Mouse (Mus musculus): ENCODE measurements at regions not wholly inside any gene's neighbourhood (a gene's known extent, or its start where the extent isn't known, plus 50 kb on each side); places are given as distances from the start of the nearest gene placed in this dataset.
"Not testable (repeated sequence)": the region's sequence is repeated elsewhere in the genome, so short reads cannot be mapped to it uniquely, and the experiment has no call there.

- DNase-seq: no peak
Measured at GRCm38 (mm10) chr3:17452984-17453383, 495.2 kb upstream of the Cypt12 start.

- DNase-seq: no peak
Measured at GRCm38 (mm10) chr3:17460545-17460944, 487.7 kb upstream of the Cypt12 start.

- DNase-seq: no peak
Measured at GRCm38 (mm10) chr3:17461365-17461764, 486.8 kb upstream of the Cypt12 start.

GRCm38 (mm10) chr3:17473812-17474211, 474.4 kb upstream of the Cypt12 start:
- no peak for DNase-seq

- no peak for DNase-seq
Measured at GRCm38 (mm10) chr3:17489240-17490142, 458.7 kb upstream of the Cypt12 start.

GRCm38 (mm10) chr3:17490632-17491031, 457.6 kb upstream of the Cypt12 start:
- DNase-seq: no peak

GRCm38 (mm10) chr3:17498291-17498690, 449.9 kb upstream of the Cypt12 start:
- DNase-seq: no peak

GRCm38 (mm10) chr3:17501556-17501955, 446.7 kb upstream of the Cypt12 start:
- DNase-seq: no peak

GRCm38 (mm10) chr3:17541346-17541745, 406.9 kb upstream of the Cypt12 start:
- DNase-seq: no peak

- no peak for DNase-seq
Measured at GRCm38 (mm10) chr3:17547559-17548059, 400.6 kb upstream of the Cypt12 start.

- no peak for DNase-seq
Measured at GRCm38 (mm10) chr3:17582487-17582886, 365.7 kb upstream of the Cypt12 start.

- DNase-seq: no peak
Measured at GRCm38 (mm10) chr3:17589956-17590546, 358.2 kb upstream of the Cypt12 start.

- no peak for DNase-seq
Measured at GRCm38 (mm10) chr3:17592463-17592862, 355.7 kb upstream of the Cypt12 start.

GRCm38 (mm10) chr3:17596365-17596764, 351.8 kb upstream of the Cypt12 start:
- DNase-seq: no peak

GRCm38 (mm10) chr3:17613486-17613885, 334.7 kb upstream of the Cypt12 start:
- DNase-seq: no peak

GRCm38 (mm10) chr3:17616439-17617070, 331.7 kb upstream of the Cypt12 start:
- DNase-seq: peak; percentile 1

- no peak for DNase-seq
Measured at GRCm38 (mm10) chr3:17619489-17619888, 328.7 kb upstream of the Cypt12 start.

GRCm38 (mm10) chr3:17619890-17620289, 328.3 kb upstream of the Cypt12 start:
- no peak for DNase-seq

GRCm38 (mm10) chr3:17620398-17620797, 327.8 kb upstream of the Cypt12 start:
- no peak for DNase-seq

GRCm38 (mm10) chr3:17632484-17632883, 315.7 kb upstream of the Cypt12 start:
- DNase-seq: no peak

- DNase-seq: no peak
Measured at GRCm38 (mm10) chr3:17636276-17636675, 311.9 kb upstream of the Cypt12 start.

GRCm38 (mm10) chr3:17659988-17660387, 288.2 kb upstream of the Cypt12 start:
- not testable (repeated sequence) for DNase-seq

- DNase-seq: no peak
Measured at GRCm38 (mm10) chr3:17661987-17662386, 286.2 kb upstream of the Cypt12 start.

- DNase-seq: no peak
Measured at GRCm38 (mm10) chr3:17667016-17667415, 281.2 kb upstream of the Cypt12 start.

Measured in kidney, postnatal 14 days (tissue).